Mouse (Mus musculus) testis, postnatal 14 days (tissue): ENCODE data around the gene Gnl1.
"Not testable (repeated sequence)": the region's sequence is repeated elsewhere in the genome, so short reads cannot be mapped to it uniquely, and the experiment has no call there.

ENCODE experiments used
- DNase-seq: peaks from one replicate; pipeline ENCODE4 v3.0.0; 2021; ENCODE audit warnings: low spot score

Gnl1 gene

GRCm38 (mm10) chr17:36025197-36025596, 45.5 kb downstream of the Gnl1 start:
- DNase-seq, result no peak

GRCm38 (mm10) chr17:36025901-36026300, 46.2 kb downstream of the Gnl1 start:
- no peak for DNase-seq

- DNase-seq, result no peak
Observed at GRCm38 (mm10) chr17:36027663-36028062, 48.0 kb downstream of the Gnl1 start.

GRCm38 (mm10) chr17:36028879-36029619, 49.4 kb downstream of the Gnl1 start:
- DNase-seq, result no peak

GRCm38 (mm10) chr17:36030046-36030702, 50.5 kb downstream of the Gnl1 start:
- not testable (repeated sequence) for DNase-seq

- DNase-seq, result not testable (repeated sequence)
Observed at GRCm38 (mm10) chr17:36030703-36031582, 51.3 kb downstream of the Gnl1 start.

- DNase-seq, result not testable (repeated sequence)
Observed at GRCm38 (mm10) chr17:36031583-36032331, 52.1 kb downstream of the Gnl1 start.

- DNase-seq, result peak; percentile 30
Observed at GRCm38 (mm10) chr17:36032351-36032875, 52.8 kb downstream of the Gnl1 start, which contains the start of gene H2-T23. H2-T23 (minus strand) TSS chr17:36032855.

GRCm38 (mm10) chr17:36034524-36034923, 54.9 kb downstream of the Gnl1 start:
- DNase-seq, result not testable (repeated sequence)

- DNase-seq, result not testable (repeated sequence)
Observed at GRCm38 (mm10) chr17:36035010-36035638, 55.5 kb downstream of the Gnl1 start.

GRCm38 (mm10) chr17:36036126-36036525, 56.5 kb downstream of the Gnl1 start:
- not testable (repeated sequence) for DNase-seq
